Mouse (Mus musculus): ENCODE data around the gene Edn1.

DNA sequence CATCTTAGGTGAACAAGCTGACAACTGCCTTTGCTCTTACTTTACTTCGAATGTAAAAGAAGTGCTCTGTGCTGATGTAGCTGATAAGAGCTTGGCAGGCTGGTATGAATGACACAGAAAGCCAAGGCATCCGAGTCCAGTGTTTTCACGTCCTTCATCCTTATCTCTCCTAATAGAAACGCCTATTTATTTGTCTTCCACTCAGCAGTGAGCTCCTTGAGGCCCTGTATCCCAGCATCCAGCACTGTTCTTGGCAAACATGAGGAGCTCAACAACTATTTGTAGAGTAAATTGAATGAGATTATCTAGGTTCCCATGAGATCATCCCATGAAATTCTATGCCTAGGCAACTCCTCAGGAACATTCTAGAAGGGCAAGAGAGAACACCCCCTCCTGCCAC lies 35.1 kb downstream of the Edn1 start:
- TF ChIP-seq POLR2A (IDR thresholded peaks at IDR 0.05; ENCODE audit: low read depth, low read length) = no peak
- TF ChIP-seq CTCF (conservative IDR thresholded peaks at IDR 0.05; ENCODE audit: insufficient read depth, insufficient read length, low read depth, low read length) = no peak
